Mouse (Mus musculus): ENCODE measurements around the gene Arhgap45.

The Arhgap45 gene

DNA sequence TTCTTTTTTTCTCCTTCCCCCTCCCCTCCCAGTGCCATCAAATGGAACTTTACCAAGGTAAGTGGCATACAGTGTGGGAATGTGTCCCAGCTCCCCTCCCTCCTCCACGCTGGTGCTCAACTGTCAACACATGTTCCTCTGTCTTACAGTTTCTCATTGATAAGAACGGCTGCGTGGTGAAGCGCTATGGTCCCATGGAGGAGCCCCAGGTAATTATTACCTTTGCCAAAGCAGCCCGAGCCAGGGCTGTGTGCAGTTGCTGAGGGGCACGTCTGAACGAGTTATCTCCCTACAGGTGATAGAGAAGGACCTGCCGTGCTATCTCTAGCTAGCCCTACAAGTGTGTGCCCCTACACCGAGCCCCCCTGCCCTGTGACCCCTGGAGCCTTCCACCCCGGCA is 39.4 kb downstream of the Arhgap45 start:
- DNase-seq (ENCODE audit: low spot score), result no peak

DNA sequence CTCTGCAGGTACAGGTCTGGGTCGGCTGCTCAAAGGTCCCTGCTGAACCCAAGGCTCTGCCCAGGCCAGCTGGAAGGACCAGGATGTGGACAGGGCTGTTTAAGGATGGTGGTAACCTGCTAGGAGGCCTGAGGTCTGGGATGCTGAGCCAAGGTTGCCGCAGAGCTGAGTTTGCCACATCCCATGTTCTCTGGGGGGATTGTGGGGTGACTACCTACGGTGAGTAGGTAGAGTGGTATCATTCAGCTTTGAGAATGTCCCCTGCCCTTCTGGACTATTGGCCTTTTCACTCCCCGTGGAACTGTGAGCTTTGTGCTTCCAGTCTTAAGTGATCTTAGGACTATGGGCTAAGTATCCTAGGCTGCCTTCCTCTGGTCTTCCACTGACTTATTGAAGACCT is 40.1 kb downstream of the Arhgap45 start:
- no peak for DNase-seq (ENCODE audit: low spot score)

DNA sequence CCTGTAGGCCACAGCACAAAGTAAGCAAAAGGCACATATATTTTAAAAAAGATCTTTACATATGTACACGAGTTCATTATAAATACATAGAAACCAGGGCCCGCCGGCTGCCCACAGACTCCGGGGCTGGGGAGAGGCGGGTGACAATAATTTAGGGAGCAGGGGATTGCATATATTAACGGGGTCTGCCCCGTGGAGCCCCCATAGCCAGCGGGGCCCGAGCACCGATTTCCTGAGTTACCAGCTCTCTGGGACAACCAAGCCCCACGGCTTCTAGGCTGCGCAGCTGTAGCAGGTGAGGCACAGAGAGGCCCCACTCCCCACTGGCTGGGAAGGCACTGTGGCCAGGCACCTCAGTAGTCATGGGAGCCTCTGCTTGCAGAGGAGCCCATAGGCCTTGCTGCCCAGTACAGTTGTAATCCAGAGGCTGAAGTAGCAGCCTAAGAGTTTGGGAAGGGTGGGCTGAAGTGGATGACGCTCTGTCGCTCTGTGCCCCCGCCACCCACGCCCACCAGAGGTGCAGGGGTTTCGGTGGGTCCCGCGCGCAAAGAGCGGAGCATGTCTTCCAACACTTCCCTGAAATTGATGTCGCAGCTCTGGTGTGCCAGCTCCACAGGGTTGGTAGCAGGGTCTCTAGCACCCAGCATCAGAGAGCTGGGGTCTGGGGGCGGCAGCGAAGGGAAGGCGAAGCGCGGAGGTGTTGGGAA is 40.7 kb downstream of the Arhgap45 start:
- no peak for DNase-seq (ENCODE audit: low spot score)

DNA sequence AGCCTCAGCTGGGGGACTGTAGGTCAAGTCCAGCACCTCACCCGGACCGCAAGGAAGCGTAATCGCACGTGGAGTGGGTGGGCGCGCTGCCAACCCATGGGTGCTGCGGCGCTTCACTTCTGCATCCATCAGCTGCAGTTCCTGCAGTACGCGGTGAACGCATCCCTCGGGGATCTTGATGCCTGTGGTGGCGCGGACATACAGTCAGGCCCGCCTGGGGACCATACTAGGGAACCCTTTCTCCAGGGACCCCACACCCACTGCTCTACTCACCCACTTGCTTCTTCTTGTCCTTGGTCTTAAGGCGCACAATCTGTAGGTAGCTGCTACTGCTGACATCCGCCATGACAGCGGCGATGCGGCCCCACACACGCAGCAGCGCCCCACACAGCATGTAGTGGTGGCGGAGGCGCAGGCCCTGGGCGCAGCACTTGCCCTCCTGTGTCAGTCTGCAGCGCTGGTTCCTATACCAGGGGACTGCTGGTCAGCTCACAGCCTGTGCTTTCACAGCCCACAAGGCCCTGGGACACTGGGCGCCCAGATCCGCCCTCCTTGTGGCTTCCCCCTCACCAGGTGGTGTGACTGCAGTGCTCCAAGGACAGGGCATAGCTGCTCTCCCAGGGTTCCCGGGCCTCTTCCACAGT is 41.4 kb downstream of the Arhgap45 start:
- no peak for DNase-seq (ENCODE audit: low spot score)

DNA sequence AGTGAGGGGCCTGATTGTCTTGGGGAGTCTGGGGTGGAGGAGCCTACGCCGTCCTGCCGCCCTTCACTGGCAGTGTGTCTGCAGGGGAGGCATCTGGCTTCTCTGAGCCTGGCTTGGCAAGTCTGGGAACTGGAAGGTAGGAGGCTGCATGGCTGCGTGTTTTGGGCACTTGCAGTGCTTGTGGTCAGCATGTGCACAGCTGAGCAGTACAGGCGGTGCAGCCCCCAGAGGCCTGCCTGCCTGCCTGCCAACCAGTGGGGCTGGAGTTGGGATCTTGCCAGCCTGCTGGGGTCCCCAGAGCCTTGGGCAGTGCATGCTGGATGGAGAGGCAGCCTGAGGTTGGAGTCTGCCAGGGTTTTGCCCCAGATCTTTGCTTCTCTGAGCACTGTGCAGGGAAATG is 46.7 kb downstream of the Arhgap45 start:
- no peak for DNase-seq (ENCODE audit: low spot score)

DNA sequence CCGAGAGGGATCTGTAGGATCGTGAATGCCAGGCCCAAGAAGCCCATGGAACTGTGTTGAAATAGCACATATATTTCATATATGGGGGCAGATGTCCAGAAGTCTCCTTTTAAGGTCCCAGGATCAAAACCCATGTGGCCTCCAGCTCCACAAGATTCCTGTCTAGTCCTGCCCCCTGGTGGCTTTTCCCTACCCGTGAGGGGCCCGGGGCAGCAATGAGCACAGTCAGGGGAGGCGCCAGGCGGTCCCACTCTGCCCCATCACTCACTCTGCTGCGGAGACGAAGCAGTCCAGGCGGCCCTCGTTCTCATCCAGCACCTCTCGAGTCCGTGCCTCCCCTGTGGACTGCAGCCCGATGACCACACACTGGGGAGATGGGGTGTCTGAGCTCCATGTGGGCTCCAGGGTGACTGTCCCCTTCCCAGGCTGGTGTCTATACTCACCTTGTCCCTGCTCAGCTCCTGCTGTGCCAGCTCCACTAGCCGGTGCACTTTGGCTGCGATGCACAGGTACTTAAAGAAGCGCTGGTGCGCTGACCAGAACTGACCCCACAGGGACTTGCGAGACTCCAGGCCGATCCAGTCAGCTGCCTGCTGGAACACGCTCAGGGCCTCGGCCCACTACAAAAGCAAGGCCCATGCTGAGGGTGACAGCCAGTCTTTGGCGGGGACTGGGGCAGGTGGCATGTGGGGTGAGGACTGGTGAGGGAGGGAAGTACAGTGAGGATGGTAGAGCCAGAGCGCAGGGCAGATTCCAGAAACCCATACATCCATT is 47.6 kb downstream of the Arhgap45 start:
- DNase-seq (ENCODE audit: low spot score), result no peak

DNA sequence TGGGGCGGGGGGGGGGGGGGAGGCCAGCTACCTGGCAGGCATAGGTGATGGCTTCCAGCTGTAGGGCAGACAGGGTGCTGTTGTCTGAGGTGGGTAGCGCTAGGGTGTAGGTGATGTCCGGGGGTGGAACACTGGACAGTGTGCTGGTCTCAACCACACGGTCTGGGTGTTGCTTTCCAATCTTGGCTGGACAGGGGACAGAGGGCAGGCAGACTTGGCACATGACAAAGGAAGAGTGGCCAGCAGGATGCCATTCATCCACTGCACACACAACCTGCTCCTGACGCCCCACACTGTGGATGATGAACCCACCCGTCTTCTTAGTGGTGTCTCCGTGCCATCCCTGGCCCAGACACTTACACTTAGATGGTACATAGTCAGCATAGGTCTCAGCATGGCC is 52.8 kb downstream of the Arhgap45 start:
- no peak for DNase-seq (ENCODE audit: low spot score)

DNA sequence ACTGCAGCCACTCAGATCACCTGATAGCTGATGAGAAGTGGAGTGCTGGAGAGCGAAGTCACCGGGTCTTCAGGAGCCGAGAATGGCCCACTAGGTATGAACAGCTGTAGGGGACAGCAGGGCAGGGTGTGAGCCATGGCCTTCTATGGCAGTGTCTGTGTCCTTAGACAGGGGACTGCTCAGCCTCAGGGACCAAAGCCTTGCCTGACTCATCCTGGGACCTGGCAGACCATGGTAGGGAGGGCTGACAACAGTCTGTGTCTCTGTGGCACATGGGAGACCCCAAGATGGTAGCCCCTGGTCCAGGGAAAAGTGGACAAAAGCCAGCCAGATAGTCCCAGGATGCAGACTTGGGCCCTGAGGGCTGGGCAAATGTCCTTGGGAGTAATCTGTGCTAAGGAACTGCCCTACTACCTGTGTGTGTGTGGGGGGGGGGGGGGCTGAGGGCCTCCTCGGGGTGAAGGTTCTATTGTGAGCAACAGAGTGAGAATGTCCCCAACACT is 53.5 kb downstream of the Arhgap45 start:
- no peak for DNase-seq (ENCODE audit: low spot score)

DNA sequence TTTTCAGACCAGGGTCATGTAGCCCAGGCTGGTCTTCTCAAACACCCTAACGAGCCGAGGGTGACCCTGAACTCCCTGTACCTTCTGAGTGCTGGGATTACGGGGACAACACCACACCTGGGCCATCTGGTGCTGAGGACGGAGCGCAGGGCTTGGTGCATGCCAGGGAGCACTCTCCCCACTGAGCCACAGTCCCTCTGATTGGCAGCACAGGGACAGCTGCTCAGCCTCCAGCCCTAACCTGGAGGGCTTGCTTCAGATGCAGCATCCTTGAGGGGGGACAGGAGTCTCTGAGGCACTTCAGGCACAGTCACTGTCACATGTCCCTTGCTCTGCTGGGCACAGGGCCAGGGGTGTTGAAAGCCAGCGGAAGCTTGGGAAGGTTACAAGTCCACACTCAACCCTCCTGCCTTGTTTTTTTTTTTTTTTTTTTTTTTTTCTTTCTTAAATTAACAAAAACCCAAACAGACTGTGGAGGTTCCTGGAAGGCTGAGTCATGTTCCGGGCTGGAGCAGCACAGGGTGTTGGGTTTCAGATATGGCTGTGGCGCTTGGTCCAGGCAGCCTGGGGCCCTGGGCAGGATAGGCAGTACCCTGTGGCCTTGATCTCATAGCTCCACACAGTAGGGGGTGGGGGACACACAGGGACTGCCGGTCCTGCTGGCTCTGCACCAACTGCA is 54.5 kb downstream of the Arhgap45 start:
- peak; percentile 75 for DNase-seq (ENCODE audit: low spot score)

DNA sequence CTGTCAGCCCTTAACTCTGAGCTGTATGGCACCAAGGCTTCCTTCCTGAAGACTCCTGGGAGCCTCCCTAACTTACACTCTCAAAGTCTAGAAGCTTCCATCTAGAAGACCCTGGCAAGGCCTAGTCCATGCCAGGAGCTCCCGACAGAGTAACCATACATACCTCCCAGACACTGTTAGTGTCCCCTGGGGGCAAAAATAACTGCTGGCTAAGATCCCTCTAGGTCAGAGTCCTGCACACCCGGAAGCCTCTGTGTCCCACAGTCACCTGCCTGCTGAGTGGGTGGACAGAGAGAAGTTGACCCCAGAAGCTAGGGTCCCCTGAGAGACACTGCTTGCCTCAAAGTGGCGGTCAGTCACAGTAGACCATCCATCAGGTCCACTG is 55.1 kb downstream of the Arhgap45 start:
- DNase-seq (ENCODE audit: low spot score), result no peak

DNA sequence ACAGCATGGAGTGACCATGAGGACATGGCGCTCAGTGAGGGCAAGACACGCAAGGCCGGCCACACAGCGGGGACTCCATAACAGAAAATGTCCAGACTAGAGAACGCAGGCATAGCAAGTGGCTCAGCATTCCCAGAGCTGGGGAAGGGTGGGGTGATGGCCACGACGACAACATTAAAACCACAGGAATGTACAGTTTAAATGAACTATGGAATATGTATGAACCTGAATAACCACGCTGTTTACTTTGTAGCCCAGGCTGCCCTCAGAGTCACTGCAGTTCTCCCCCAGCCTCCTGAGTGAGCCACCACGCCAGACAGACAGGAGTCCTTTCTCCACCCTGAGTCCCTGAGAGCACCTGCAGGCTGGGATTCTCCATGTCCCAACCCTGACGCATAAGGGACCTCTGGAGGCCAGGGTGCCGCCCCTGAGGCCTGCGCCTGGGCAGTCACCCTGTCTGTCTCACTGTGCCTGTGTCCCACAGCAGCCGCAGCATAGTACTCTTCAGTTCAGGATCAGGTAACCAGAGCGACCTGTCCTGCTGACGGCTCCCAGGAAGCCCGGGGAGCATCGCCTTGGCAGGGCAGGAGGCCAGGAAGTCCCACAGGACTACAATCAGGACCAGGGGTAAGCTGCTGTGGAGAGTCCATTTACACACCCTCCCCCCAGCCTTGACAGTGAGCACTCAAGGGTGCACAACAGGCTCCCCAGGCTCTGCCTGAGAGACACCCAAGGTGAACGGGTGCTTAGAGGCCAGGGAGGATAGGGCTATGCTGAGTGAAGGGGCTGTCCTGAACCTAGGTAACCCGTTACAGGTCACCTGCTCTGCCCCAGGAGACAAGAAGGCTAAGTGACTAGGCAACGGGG is 56.4 kb downstream of the Arhgap45 start:
- no peak for DNase-seq (ENCODE audit: low spot score)

DNA sequence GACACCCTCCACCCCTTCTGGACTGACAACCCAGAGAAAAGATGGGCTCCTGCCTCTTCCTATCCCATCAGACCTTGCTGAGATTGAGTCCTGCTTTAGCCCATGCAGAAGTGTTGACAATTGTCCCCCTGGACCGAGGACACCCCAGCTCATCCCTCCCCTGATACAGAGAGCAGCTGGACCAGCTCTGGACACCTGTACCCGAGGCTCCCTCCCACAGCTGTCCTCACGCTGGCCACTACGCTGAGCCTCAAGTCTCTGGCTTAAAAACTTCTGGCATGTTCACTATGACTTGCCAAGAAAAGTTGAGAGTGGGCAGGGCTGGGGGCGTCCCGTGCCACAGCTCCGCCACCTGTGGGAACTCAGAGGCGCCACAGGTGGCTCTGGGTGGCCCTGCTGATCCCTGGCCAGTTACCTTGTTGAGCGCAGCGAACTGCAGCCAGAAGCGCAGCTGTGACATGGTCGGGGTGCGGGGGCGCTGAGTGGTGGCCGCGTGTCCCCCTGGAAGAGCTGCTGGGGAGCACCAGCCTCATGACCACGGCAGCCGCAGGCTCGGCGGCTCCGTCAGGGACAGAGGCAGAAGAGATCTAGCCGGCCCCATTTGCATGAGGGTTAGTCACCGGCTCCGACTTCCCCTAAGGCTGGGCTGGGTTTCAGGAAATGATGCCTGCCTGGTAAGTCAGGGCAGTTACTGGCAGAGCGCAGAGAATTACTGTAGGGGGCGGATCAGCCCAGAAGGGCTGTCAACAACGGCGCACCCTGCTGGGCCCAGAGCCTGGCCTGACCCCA is 58.6 kb downstream of the Arhgap45 start:
- peak; percentile 58 for DNase-seq (ENCODE audit: low spot score)

DNA sequence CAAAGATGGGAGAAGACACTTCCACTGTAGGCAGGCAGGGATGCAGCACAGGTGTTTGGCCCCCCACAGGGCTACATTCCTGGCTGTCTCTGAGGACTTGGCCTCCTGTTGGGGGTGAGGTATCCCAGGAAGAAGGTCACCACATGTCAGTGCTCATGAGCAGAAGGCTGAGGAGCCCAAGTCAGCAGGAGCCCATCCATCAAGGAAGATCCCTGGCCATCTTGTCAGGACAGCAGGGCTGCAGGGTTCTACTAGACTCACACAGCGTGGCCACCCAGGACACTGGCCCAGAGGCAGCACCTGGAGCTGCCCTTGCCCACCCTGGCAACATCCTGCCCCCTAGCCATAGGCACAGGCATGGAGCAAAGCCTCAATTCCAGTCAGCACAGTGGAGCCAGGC is 59.5 kb downstream of the Arhgap45 start:
- no peak for DNase-seq (ENCODE audit: low spot score)

DNA sequence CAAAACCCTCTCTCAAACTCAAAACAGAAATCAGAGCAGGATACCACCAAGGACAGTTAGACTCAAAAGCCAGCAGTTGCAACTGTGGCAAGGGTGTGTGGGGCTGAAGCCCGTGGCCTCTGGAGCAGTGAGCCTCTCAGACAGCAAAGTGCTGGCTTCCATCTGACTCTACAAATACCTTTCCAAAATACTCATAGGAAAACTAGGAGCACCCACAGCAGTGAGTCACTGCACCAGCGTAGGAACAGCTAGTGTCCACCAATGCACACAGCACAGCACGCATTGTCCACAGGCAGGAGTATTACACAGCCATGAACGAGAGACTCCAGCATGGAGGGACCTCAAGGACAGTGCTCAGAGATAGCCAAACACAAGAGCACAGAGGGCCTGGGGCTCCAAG is 59.9 kb downstream of the Arhgap45 start:
- DNase-seq (ENCODE audit: low spot score), result no peak

DNA sequence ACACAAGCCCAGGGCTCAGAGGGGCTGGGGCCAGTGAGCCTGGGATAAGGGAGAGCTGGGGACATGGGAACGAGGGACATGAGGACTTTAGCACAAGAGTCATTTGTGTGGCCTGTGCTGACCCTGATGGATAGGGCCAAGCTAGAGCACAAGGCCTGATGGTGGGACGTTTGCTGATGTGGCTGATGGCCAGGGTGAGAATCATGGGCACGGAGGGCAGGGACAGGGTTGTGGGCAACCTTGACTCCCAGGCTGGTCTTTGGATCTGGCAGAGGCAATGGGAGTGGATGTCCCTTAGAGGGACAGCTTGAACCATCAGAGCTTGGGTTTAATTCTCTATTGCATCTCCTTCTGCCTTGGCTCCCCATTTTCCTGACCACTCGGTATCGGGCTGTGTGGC is 60.9 kb downstream of the Arhgap45 start:
- no peak for DNase-seq (ENCODE audit: low spot score)

DNA sequence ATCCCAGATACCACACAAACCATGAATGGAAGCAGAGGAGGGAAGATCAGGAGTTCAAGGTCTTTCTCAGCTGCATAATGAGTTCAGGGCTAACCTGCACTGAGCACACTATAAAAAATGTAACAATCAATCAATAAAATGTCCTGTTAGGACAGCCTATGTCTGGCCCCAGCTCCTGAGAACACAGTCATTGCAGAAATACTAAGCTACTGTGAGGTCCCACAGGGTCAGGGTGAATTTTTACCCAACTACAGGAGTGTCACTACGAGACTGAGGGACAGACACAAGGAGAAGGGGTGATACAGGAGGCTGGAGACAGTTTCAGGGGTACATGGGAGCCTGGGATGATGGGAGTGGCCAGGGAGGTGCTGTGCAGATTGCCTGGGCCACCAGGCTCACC is 61.9 kb downstream of the Arhgap45 start:
- DNase-seq (ENCODE audit: low spot score), result no peak

DNA sequence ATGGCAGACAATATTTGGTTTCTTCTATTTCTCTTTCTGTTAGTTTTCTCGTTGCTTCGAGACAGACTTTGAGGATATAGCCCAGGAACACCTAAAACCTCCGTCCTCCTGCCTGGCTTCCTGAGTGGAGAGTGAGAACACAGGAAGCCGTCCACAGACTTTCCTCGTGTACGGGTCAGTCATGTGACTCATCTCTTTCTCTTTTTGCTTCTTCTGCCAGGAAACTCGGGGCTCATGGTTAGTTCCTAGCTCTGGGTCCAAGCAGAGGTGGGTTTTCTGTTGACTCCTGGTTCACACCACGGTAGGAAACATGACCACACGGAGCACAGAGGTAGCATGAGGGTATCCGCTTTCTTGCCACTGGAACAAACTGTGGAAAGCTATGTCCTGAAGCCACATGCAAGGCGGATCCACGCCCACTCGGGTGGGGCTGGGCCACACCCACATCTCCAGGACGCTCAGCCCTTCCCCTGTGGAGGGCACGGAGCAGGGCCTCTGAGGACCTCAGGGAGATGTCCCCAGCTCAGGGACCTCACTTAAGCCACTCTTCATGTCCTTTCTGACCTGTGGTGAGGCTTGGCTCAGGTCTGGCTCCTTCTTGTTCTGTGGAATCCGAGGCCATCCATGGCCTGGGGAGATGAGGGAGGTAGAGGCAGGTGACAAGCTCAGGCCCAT is 64.1 kb downstream of the Arhgap45 start:
- no peak for DNase-seq (ENCODE audit: low spot score)
